Comparison of ENCODE assay signal across 12 mouse cellular contexts in genomic region chr13:44126198-44126597, GRCm38 (mm10).
DNase-seq lines count a peak whose midpoint lies in the region; ATAC-seq lines count a peak whose summit lies in the region.
"Had no signal": no experiment of that assay in that cellular context is flagged by ENCODE, and none has a peak within 500 bp of the region (broad histone marks: within the 10 kb centered on the region; RNA-seq: fewer than 3 reads in every experiment).

No protein-coding gene starts in this region.

- H3K36me3 ChIP-seq in hindbrain, embryonic 10.5 days, result no peaks in the 10 kb centered on the region
- H3K36me3 ChIP-seq in hindbrain, embryonic 12.5 days, result no peaks in the 10 kb centered on the region
- no peaks in the 10 kb centered on the region for H3K36me3 ChIP-seq in embryonic facial prominence, embryonic 14.5 days (ENCODE audit: control insufficient read depth, insufficient read depth, low read length)
- H3K36me3 ChIP-seq: limb, embryonic 15.5 days; neural tube, embryonic 15.5 days had no signal

- 0 out of 2 replicates have a peak, but pooled peaks cover 2% of the 10 kb centered on the region for H3K27me3 ChIP-seq in hindbrain, embryonic 10.5 days (ENCODE audit: insufficient read depth, poor library complexity, severe bottlenecking)
- H3K27me3 ChIP-seq in hindbrain, embryonic 12.5 days, result no peaks in the 10 kb centered on the region
- no peaks in the 10 kb centered on the region for H3K27me3 ChIP-seq in embryonic facial prominence, embryonic 14.5 days (replicated peaks; ENCODE audit: control insufficient read depth, insufficient read depth, low read length)
- H3K27me3 ChIP-seq: limb, embryonic 15.5 days; neural tube, embryonic 15.5 days had no signal

- 0 out of 2 replicates have a peak overlapping the region, but pooled peaks have one; percentile 35 for H3K27ac ChIP-seq in hindbrain, embryonic 10.5 days
- H3K27ac ChIP-seq in hindbrain, embryonic 12.5 days, result no peak overlapping the region
- no peak overlapping the region for H3K27ac ChIP-seq in embryonic facial prominence, embryonic 14.5 days (replicated peaks; ENCODE audit: low read depth, low read length)
- H3K27ac ChIP-seq: limb, embryonic 15.5 days; neural tube, embryonic 15.5 days had no signal

- peaks cover 20% of the 10 kb centered on the region for H3K4me1 ChIP-seq in hindbrain, embryonic 10.5 days (replicated peaks)
- peaks cover 16% of the 10 kb centered on the region for H3K4me1 ChIP-seq in hindbrain, embryonic 12.5 days
- 0 out of 2 replicates have a peak, but pooled peaks cover 4% of the 10 kb centered on the region for H3K4me1 ChIP-seq in embryonic facial prominence, embryonic 14.5 days (ENCODE audit: control insufficient read depth, insufficient read depth, low read length)

- WGBS in hindbrain, embryonic 10.5 days, result 39% methylated on average over 10 of the region's 10 CpGs
- 39% methylated on average over 10 of the region's 10 CpGs for WGBS in hindbrain, embryonic 12.5 days
- WGBS in embryonic facial prominence, embryonic 14.5 days, result 48% methylated on average over 10 of the region's 10 CpGs

- H3K4me3 ChIP-seq in hindbrain, embryonic 10.5 days, result no peak overlapping the region
- H3K4me3 ChIP-seq in hindbrain, embryonic 12.5 days, result no peak overlapping the region
- H3K4me3 ChIP-seq in embryonic facial prominence, embryonic 14.5 days (ENCODE audit: low read depth, low read length), result no peak overlapping the region
- H3K4me3 ChIP-seq: limb, embryonic 15.5 days; neural tube, embryonic 15.5 days had no signal

- no peak overlapping the region for H3K9ac ChIP-seq in hindbrain, embryonic 12.5 days
- no peak overlapping the region for H3K9ac ChIP-seq in embryonic facial prominence, embryonic 14.5 days (ENCODE audit: low read depth, low read length)
- H3K9ac ChIP-seq: limb, embryonic 15.5 days; neural tube, embryonic 15.5 days had no signal

- ATAC-seq in hindbrain, embryonic 12.5 days (ENCODE audit: low FRiP score), result no peak
- ATAC-seq in embryonic facial prominence, embryonic 14.5 days (ENCODE audit: low read depth), result peak; percentile 91

- H3K9me3 ChIP-seq in hindbrain, embryonic 10.5 days, result no peaks in the 10 kb centered on the region
- no peaks in the 10 kb centered on the region for H3K9me3 ChIP-seq in hindbrain, embryonic 12.5 days (replicated peaks)
- H3K9me3 ChIP-seq in embryonic facial prominence, embryonic 14.5 days (ENCODE audit: control insufficient read depth, low read length), result no peaks in the 10 kb centered on the region
- H3K9me3 ChIP-seq: limb, embryonic 15.5 days; neural tube, embryonic 15.5 days had no signal

- no peak overlapping the region for H3K4me2 ChIP-seq in hindbrain, embryonic 12.5 days (replicated peaks)
- no peak overlapping the region for H3K4me2 ChIP-seq in embryonic facial prominence, embryonic 14.5 days (ENCODE audit: low read depth, low read length)
- H3K4me2 ChIP-seq: limb, embryonic 15.5 days; neural tube, embryonic 15.5 days had no signal

- DNase-seq in hindbrain, embryonic 10.5 days (ENCODE audit: low spot score), result no peak
- DNase-seq in ES-CJ7 (ENCODE audit: low read depth, low spot score), result peak; percentile 76
- peak; percentile 57 for DNase-seq in embryonic facial prominence, embryonic 14.5 days (ENCODE audit: low spot score)
- peak; percentile 27 for DNase-seq in kidney, postnatal 10 days
- DNase-seq in thymus, postnatal 14 days, result no peak
- DNase-seq in layer of hippocampus, postnatal 10 days (ENCODE audit: low spot score in 2 of 2), result no peak
- DNase-seq: adrenal gland, adult 2 months; cerebellum, adult 9-11 months; heart, postnatal 14 days had no signal

Comparison
In these comparisons a context has a peak if more than half of its experiments do, and no peak if none do; other contexts are left out.
1. DNase-seq: peak in ES-CJ7 (single experiment), embryonic facial prominence, embryonic 14.5 days (single experiment) and kidney, postnatal 10 days (single experiment); none in hindbrain, embryonic 10.5 days (single experiment), thymus, postnatal 14 days (single experiment) and layer of hippocampus, postnatal 10 days (0 of 2).